Mouse (Mus musculus) stomach, embryonic 15.5 days (tissue): ENCODE data around the gene Adcy3. TPM values are rescaled to one million over a fixed set of nuclear protein-coding genes. Genes with fewer than 3 reads are reported as not detected.

ENCODE experiments used
- ATAC-seq: fragments of 200-750 bp; cut with Nextera tagmentation; 2 replicates; pipeline ENCODE4 v1.8.0; 2017; ENCODE audit warnings: low read depth, moderate number of reproducible peaks, moderate TSS enrichment; ENCODE audit not compliant: insufficient read depth, low FRiP score
- H3K27ac ChIP-seq: fragments of 300-500 bp; sonication (generic); 2 replicates; pipeline ENCODE4 v1.5.1; 2015; ENCODE audit warnings: mild to moderate bottlenecking, inconsistent platforms
- H3K27me3 ChIP-seq: fragments of 300-500 bp; sonication (generic); replicated peaks from 2 replicates; pipeline ENCODE4 v1.6.1; 2015; ENCODE audit warnings: inconsistent platforms
- H3K36me3 ChIP-seq: fragments of 300-500 bp; sonication (generic); 2 replicates; pipeline ENCODE4 v1.6.1; 2015; ENCODE audit warnings: inconsistent platforms
- H3K4me1 ChIP-seq: fragments of 300-500 bp; sonication (generic); 2 replicates; pipeline ENCODE4 v1.6.1; 2015; ENCODE audit warnings: inconsistent platforms
- H3K4me2 ChIP-seq: fragments of 300-500 bp; sonication (generic); 2 replicates; pipeline ENCODE4 v1.6.1; 2015; ENCODE audit warnings: mild to moderate bottlenecking, inconsistent platforms
- H3K4me3 ChIP-seq: fragments of 300-500 bp; sonication (generic); replicated peaks from 2 replicates; pipeline ENCODE4 v1.5.1; 2015; ENCODE audit warnings: inconsistent platforms
- H3K9ac ChIP-seq: fragments of 300-500 bp; sonication (generic); 2 replicates; pipeline ENCODE4 v1.6.1; 2015; ENCODE audit warnings: inconsistent platforms
- H3K9me3 ChIP-seq: fragments of 300-500 bp; sonication (generic); 2 replicates; pipeline ENCODE4 v1.6.1; 2016; ENCODE audit warnings: inconsistent platforms
- WGBS: fragments of 180-500 bp; shearing (Covaris S2); methylation state at CpG from one replicate; pipeline ENCODE4 v1.1.7; 2015; 5-methylcytosine and 5-hydroxymethylcytosine counted together
- polyA plus RNA-seq: library from polyadenylated mRNA; unstranded; fragments of >200 nt; fragmentation: Nextera tagmentation; extraction: Ambion mirVana; gene quantifications from 2 replicates; pipeline ENCODE4 v1.2.1, GENCODE M21; 2015

The Adcy3 gene
- polyA plus RNA-seq, 1 experiment from 2014 or later = 9.2 TPM

- Histone ChIP-seq H3K36me3 (no peaks in the 10 kb centered on the region), H3K9ac (no peak overlapping the region), H3K4me3 (no peak overlapping the region), H3K4me1 (no peaks in the 10 kb centered on the region; the same call in 1 of the 2 replicates), H3K27ac (no peak overlapping the region), H3K9me3 (no peaks in the 10 kb centered on the region), H3K4me2 (no peak overlapping the region), H3K27me3 (no peaks in the 10 kb centered on the region)
- WGBS = 68% methylated on average over 3 of the region's 3 CpGs
- no peak for ATAC-seq
Observed at GRCm38 (mm10) chr12:4158179-4158578, 25.3 kb downstream of the Adcy3 start.

DNA sequence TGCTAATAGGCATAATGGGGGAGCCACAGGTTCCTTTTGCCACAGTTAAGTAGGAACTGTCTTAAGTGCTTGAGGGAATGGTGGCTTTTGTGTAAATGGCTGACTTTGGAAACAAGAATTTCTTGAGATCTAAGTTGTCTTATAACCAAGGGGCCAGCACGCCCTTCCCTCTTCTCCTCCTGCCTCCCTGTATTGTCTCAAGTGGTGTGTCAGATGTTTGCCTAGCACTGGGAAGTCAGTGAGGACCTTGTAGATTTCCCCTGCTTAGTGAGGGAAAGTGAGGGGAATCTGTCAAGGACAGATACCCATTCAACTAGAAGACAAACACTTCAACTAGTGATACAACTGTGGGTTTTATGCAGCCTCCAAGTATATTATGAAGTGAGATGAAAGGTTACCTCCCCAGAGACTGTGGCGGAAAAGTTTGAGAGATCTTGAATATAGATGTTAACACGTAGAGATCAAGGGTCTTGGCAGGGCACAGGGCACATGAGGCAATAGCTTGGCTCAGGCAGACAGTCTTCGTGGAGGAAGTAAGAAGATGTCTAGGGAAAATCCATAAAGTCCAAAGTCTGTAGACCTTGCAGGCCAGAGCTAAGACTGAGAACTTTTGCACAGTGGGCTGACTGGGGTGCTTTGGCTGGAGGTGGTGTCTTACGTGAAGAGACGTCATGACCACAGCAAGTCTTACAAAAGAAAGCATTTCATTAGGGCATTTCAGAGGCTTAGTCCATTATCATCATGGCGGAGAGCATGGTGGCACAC, 26.1 kb downstream of the Adcy3 start:
- no peak overlapping the region for H3K4me3 ChIP-seq
- no peak for ATAC-seq
- 93% methylated on average over 7 of the region's 7 CpGs for WGBS
- no peak overlapping the region for H3K27ac ChIP-seq
- H3K4me1 ChIP-seq = no peaks in the 10 kb centered on the region; the same call in 1 of the 2 replicates
- no peaks in the 10 kb centered on the region for H3K9me3 ChIP-seq
- H3K4me2 ChIP-seq = no peak overlapping the region
- H3K9ac ChIP-seq = no peak overlapping the region
- H3K27me3 ChIP-seq = no peaks in the 10 kb centered on the region
- no peaks in the 10 kb centered on the region for H3K36me3 ChIP-seq

- ATAC-seq = no peak
- 77% methylated on average over 7 of the region's 7 CpGs for WGBS
- H3K4me2 ChIP-seq = no peak overlapping the region
- no peaks in the 10 kb centered on the region for H3K27me3 ChIP-seq
- no peaks in the 10 kb centered on the region for H3K9me3 ChIP-seq
- no peak overlapping the region for H3K4me3 ChIP-seq
- H3K9ac ChIP-seq = no peak overlapping the region
- no peak overlapping the region for H3K27ac ChIP-seq
- H3K4me1 ChIP-seq = no peaks in the 10 kb centered on the region; the same call in 1 of the 2 replicates
- no peaks in the 10 kb centered on the region for H3K36me3 ChIP-seq
Observed at GRCm38 (mm10) chr12:4160322-4160721, 27.4 kb downstream of the Adcy3 start.

- no peak overlapping the region for H3K27ac ChIP-seq
- no peak for ATAC-seq
- H3K36me3 ChIP-seq = no peaks in the 10 kb centered on the region
- 34% methylated on average over 2 of the region's 2 CpGs for WGBS
- no peaks in the 10 kb centered on the region for H3K9me3 ChIP-seq
- no peak overlapping the region for H3K4me3 ChIP-seq
- H3K4me1 ChIP-seq = no peaks in the 10 kb centered on the region
- no peaks in the 10 kb centered on the region for H3K27me3 ChIP-seq
- H3K9ac ChIP-seq = no peak overlapping the region
- no peak overlapping the region for H3K4me2 ChIP-seq
Observed at GRCm38 (mm10) chr12:4162886-4163285, 30.0 kb downstream of the Adcy3 start.

DNA sequence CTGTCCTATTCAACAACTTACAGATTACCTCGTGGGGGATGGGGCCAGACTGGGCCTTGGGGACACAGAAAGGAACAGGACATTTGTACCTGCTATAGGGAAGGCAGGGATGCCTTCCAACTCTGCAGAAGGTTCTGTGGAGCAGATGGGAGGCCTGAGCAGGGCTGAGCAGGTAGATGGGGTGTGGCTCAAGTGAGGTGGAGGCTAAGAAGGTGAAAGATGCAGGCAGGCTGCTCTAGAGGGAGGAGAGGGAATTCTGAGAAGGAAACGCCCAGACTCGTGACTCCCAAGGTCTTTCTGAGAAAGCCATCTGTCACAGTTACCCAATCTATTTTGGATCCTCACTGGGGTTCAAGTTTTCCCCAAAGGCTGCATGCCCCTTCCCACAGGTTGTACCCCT, 34.1 kb downstream of the Adcy3 start:
- Histone ChIP-seq H3K4me3 (no peak overlapping the region), H3K27me3 (no peaks in the 10 kb centered on the region), H3K4me1 (no peaks in the 10 kb centered on the region), H3K9ac (no peak overlapping the region), H3K9me3 (no peaks in the 10 kb centered on the region), H3K4me2 (no peak overlapping the region), H3K27ac (no peak overlapping the region), H3K36me3 (no peaks in the 10 kb centered on the region)
- 60% methylated on average over 3 of the region's 3 CpGs for WGBS
- ATAC-seq = no peak

GRCm38 (mm10) chr12:4169058-4169457, 36.2 kb downstream of the Adcy3 start:
- no peaks in the 10 kb centered on the region for H3K9me3 ChIP-seq
- no peak overlapping the region for H3K4me2 ChIP-seq
- H3K9ac ChIP-seq = no peak overlapping the region
- 95% methylated on average over 1 of the region's 1 CpGs for WGBS
- H3K27ac ChIP-seq = no peak overlapping the region
- ATAC-seq = no peak
- H3K27me3 ChIP-seq = no peaks in the 10 kb centered on the region
- H3K4me1 ChIP-seq = no peaks in the 10 kb centered on the region
- H3K36me3 ChIP-seq = no peaks in the 10 kb centered on the region
- H3K4me3 ChIP-seq = no peak overlapping the region

DNA sequence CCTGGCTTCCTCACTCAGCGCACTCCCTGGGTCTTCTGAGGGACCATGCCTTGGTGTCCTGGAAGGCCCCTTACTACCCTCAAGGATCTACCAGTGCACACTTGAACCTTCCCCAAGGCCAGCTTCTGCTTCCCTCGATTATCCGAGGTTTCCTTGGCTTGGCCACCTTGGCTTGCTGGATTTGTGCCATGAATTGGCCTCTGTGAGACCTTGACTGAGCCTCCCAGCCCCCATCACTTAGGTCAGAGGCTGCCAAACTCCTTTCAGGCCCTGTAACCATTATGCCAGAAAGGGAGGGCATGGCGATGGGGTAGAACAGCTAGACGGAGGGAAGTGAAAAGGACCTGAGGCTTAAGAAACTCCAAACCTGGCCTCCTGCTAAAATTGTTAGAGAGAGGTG, 36.7 kb downstream of the Adcy3 start:
- H3K36me3 ChIP-seq = no peaks in the 10 kb centered on the region
- ATAC-seq = no peak
- H3K9me3 ChIP-seq = no peaks in the 10 kb centered on the region
- no peak overlapping the region for H3K4me3 ChIP-seq
- H3K4me2 ChIP-seq = no peak overlapping the region
- H3K4me1 ChIP-seq = no peaks in the 10 kb centered on the region
- H3K9ac ChIP-seq = no peak overlapping the region
- 88% methylated on average over 5 of the region's 5 CpGs for WGBS
- H3K27ac ChIP-seq = no peak overlapping the region
- H3K27me3 ChIP-seq = no peaks in the 10 kb centered on the region

DNA sequence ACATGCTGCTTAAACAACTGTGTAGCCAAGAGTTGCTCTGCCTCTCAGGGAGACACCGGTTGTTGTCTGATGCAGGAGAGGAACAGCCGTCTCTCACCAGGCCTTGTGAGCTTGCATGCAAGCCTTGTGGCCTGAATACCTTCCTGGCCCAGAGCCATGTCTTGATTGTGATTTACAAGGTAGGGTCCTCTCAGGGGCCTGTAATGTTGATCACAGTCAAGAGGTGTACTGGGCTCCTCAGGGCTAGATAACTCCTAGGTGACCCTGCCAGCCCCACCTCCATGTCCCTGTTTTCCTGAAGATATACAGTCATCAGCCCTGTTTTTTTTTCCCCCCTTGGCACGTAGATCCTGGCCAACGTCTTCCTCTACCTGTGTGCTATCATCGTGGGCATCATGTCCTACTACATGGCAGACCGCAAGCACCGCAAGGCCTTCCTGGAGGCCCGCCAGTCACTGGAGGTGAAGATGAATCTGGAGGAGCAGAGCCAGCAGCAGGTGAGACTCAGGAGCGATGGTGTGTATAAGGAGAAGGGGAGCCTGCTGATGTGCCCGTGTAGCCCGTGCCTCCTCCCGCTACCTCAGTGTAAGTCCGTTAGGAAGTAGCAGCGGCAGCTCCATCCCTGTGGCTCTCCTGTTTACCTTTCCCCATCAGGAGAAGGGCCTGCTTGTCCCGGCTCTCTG, 40.3 kb downstream of the Adcy3 start:
- Histone ChIP-seq H3K4me3 (no peak overlapping the region), H3K4me1 (0 out of 2 replicates have a peak, but pooled peaks cover 3% of the 10 kb centered on the region), H3K4me2 (no peak overlapping the region), H3K27me3 (no peaks in the 10 kb centered on the region), H3K27ac (no peak overlapping the region), H3K9me3 (no peaks in the 10 kb centered on the region), H3K36me3 (no peaks in the 10 kb centered on the region), H3K9ac (no peak overlapping the region)
- 68% methylated on average over 15 of the region's 15 CpGs for WGBS
- ATAC-seq = no peak

DNA sequence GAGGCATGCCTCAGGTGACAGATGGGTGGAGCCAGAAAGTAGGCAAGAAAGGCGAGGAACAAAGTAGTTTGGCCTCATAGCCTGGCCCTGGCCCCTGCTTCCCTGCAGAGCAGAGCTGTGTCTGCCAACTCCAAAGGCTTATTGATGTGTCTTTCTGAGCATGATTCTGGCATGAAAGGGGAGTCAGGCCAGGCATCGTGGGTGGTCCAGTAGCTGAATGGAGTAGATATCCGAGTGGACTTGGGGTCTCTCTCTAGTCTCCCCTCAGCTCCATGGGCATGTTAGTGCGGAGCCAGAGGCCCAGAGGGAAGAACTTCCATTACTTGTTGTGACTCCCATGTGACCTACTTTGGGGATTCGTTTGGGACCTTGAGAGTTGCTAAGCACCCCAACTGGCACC, 45.9 kb downstream of the Adcy3 start:
- Histone ChIP-seq H3K9ac (no peak overlapping the region), H3K4me2 (no peak overlapping the region), H3K36me3 (no peaks in the 10 kb centered on the region), H3K27ac (no peak overlapping the region), H3K4me1 (0 out of 2 replicates have a peak, but pooled peaks cover 9% of the 10 kb centered on the region), H3K27me3 (no peaks in the 10 kb centered on the region), H3K9me3 (no peaks in the 10 kb centered on the region), H3K4me3 (no peak overlapping the region)
- ATAC-seq = no peak
- WGBS = 49% methylated on average over 5 of the region's 5 CpGs

- Histone ChIP-seq H3K36me3 (no peaks in the 10 kb centered on the region), H3K27ac (no peak overlapping the region), H3K4me1 (0 out of 2 replicates have a peak, but pooled peaks cover 9% of the 10 kb centered on the region), H3K27me3 (no peaks in the 10 kb centered on the region), H3K9me3 (no peaks in the 10 kb centered on the region), H3K4me2 (no peak overlapping the region), H3K9ac (no peak overlapping the region), H3K4me3 (no peak overlapping the region)
- WGBS = 71% methylated on average over 6 of the region's 6 CpGs
- no peak for ATAC-seq
Observed at GRCm38 (mm10) chr12:4179671-4180233, 46.8 kb downstream of the Adcy3 start.

- no peaks in the 10 kb centered on the region for H3K36me3 ChIP-seq
- H3K4me2 ChIP-seq = no peak overlapping the region
- 0 out of 2 replicates have a peak, but pooled peaks cover 9% of the 10 kb centered on the region for H3K4me1 ChIP-seq
- ATAC-seq = no peak
- no peak overlapping the region for H3K27ac ChIP-seq
- H3K9ac ChIP-seq = no peak overlapping the region
- WGBS = 53% methylated on average over 3 of the region's 3 CpGs
- no peaks in the 10 kb centered on the region for H3K9me3 ChIP-seq
- H3K4me3 ChIP-seq = no peak overlapping the region
- no peaks in the 10 kb centered on the region for H3K27me3 ChIP-seq
Observed at GRCm38 (mm10) chr12:4180507-4180906, 47.6 kb downstream of the Adcy3 start.

- H3K4me1 ChIP-seq = peaks cover 8% of the 10 kb centered on the region; the same call in 1 of the 2 replicates
- no peaks in the 10 kb centered on the region for H3K9me3 ChIP-seq
- H3K4me3 ChIP-seq = no peak overlapping the region
- no peak overlapping the region for H3K9ac ChIP-seq
- no peak overlapping the region for H3K27ac ChIP-seq
- no peaks in the 10 kb centered on the region for H3K27me3 ChIP-seq
- H3K36me3 ChIP-seq = no peaks in the 10 kb centered on the region
- ATAC-seq = no peak
- WGBS = 43% methylated on average over 2 of the region's 2 CpGs
- H3K4me2 ChIP-seq = no peak overlapping the region
Observed at GRCm38 (mm10) chr12:4184648-4185047, 51.7 kb downstream of the Adcy3 start.
